Mouse (Mus musculus) cerebellum, adult 2 months (tissue): Measurements from ENCODE around the gene Coro6.

Experiments
- CTCF ChIP-seq: fragments of 200-500 bp; IDR thresholded peaks from 2 replicates; pipeline ENCODE4 v1.5.1; 2011; ENCODE audit warnings: low read depth, mild to moderate bottlenecking, control low read depth, low read length, moderate library complexity, borderline replicate concordance; ENCODE audit not compliant: insufficient read depth
- POLR2A ChIP-seq: fragments of 200-500 bp; IDR thresholded peaks from 2 replicates; pipeline ENCODE4 v1.6.1; 2011; ENCODE audit warnings: low read length, control low read depth, borderline replicate concordance; ENCODE audit not compliant: insufficient read depth

- TF ChIP-seq CTCF (no peak), POLR2A (no peak)
Observed at GRCm38 (mm10) chr11:77461856-77462255, 355 bp upstream of the Coro6 start.
